Mouse (Mus musculus) lung, adult 2 months (tissue): ENCODE measurements around the gene Ttc22.

Experiments used
- CTCF ChIP-seq: fragments of 200-500 bp; IDR thresholded peaks from 2 replicates; pipeline ENCODE4 v1.5.1; 2011; ENCODE audit warnings: mild to moderate bottlenecking, low read length, control low read depth; ENCODE audit not compliant: insufficient read depth
- POLR2A ChIP-seq: fragments of 200-500 bp; IDR thresholded peaks from 2 replicates; pipeline ENCODE4 v1.6.1; 2011; ENCODE audit warnings: low read depth, mild to moderate bottlenecking, control low read depth, low read length, borderline replicate concordance; ENCODE audit errors: extremely low read depth

- TF ChIP-seq CTCF (no peak), POLR2A (no peak)
These were observed 24.9 kb downstream of the Ttc22 start for GRCm38 (mm10) chr4:106647137-106647536.
